Mouse (Mus musculus): ENCODE results near the gene Tmem119.

DNA sequence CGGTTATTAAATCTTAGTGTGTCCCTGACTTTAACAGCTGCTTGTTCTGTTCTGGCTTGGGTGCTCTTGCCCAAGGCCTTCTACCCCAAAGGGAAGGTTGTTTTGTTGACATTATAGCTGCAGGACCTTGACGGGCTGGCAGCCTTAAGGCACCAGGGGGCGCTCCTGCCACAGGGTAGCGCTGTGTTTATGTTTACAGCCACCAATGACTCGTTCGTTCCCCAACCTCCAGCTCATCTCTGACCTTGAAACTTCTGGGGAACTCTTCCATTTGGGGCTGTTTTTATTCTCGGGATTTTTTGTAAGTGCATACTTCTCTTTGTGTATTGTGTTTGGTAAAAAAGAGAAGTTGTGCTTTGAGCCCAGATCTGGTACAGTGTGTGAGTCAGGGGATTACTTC lies 26.7 kb downstream of the Tmem119 start:
- TF ChIP-seq CTCF (IDR thresholded peaks at IDR 0.05; ENCODE audit: low read depth, low read length) (peak; percentile 97), POLR2A (IDR thresholded peaks at IDR 0.05; ENCODE audit: insufficient read depth, low read length) (no peak)
